Comparison of ENCODE assay signal across 16 mouse cellular contexts in genomic region chr7:129965281-129966051, GRCm38 (mm10).
DNase-seq lines count a peak whose midpoint lies in the region; ATAC-seq and TF ChIP-seq lines count a peak whose summit lies in the region.
"Had no signal": no experiment of that assay in that cellular context is flagged by ENCODE, and none has a peak within 500 bp of the region (broad histone marks: within the 10 kb centered on the region; RNA-seq: fewer than 3 reads in every experiment).

No protein-coding gene starts in this region.

- H3K27ac ChIP-seq in lung, embryonic 15.5 days: no peak overlapping the region
- peak overlapping the region; percentile 46; the same call in 1 of the 2 replicates for H3K27ac ChIP-seq in embryonic facial prominence, embryonic 12.5 days
- no peak overlapping the region for H3K27ac ChIP-seq in forebrain, embryonic 13.5 days
- H3K27ac ChIP-seq: forebrain, embryonic 10.5 days; gastrocnemius, adult 2 months; heart, embryonic 15.5 days; hindbrain, embryonic 15.5 days; kidney, postnatal 0 days had no signal

- no peak overlapping the region for H3K4me3 ChIP-seq in lung, embryonic 15.5 days
- no peak overlapping the region for H3K4me3 ChIP-seq in lung, adult 2 months (replicated peaks; ENCODE audit: extremely low read depth, low read depth, low read length)
- no peak overlapping the region for H3K4me3 ChIP-seq in embryonic facial prominence, embryonic 12.5 days
- H3K4me3 ChIP-seq in forebrain, embryonic 13.5 days: no peak overlapping the region
- H3K4me3 ChIP-seq: forebrain, embryonic 10.5 days; gastrocnemius, adult 2 months; heart, embryonic 15.5 days; hindbrain, embryonic 15.5 days had no signal

- H3K4me2 ChIP-seq in lung, embryonic 15.5 days: no peak overlapping the region
- H3K4me2 ChIP-seq in embryonic facial prominence, embryonic 12.5 days (replicated peaks): no peak overlapping the region
- H3K4me2 ChIP-seq in forebrain, embryonic 13.5 days: no peak overlapping the region
- H3K4me2 ChIP-seq: heart, embryonic 15.5 days; hindbrain, embryonic 15.5 days; lung, embryonic 14.5 days had no signal

- H3K27me3 ChIP-seq in lung, embryonic 15.5 days: no peaks in the 10 kb centered on the region
- no peaks in the 10 kb centered on the region for H3K27me3 ChIP-seq in embryonic facial prominence, embryonic 12.5 days
- no peaks in the 10 kb centered on the region for H3K27me3 ChIP-seq in forebrain, embryonic 13.5 days
- H3K27me3 ChIP-seq: heart, embryonic 15.5 days; hindbrain, embryonic 15.5 days had no signal

- no peaks in the 10 kb centered on the region for H3K36me3 ChIP-seq in lung, embryonic 15.5 days
- H3K36me3 ChIP-seq in embryonic facial prominence, embryonic 12.5 days: no peaks in the 10 kb centered on the region
- no peaks in the 10 kb centered on the region for H3K36me3 ChIP-seq in forebrain, embryonic 13.5 days (ENCODE audit: poor library complexity, severe bottlenecking)
- H3K36me3 ChIP-seq: forebrain, embryonic 10.5 days; heart, embryonic 15.5 days; hindbrain, embryonic 15.5 days had no signal

- 0 out of 2 replicates have a peak, but pooled peaks have one; percentile 48 for ATAC-seq in lung, embryonic 15.5 days (ENCODE audit: borderline replicate concordance, extremely low read depth, low FRiP score, low TSS enrichment)
- ATAC-seq in embryonic facial prominence, embryonic 12.5 days (ENCODE audit: insufficient number of reproducible peaks, insufficient read depth, low FRiP score, low TSS enrichment): no peak
- ATAC-seq in forebrain, embryonic 13.5 days: no peak
- ATAC-seq: midbrain, embryonic 16.5 days had no signal

- peak; percentile 44 for DNase-seq in adrenal gland, adult 2 months
- no peak for DNase-seq in adrenal gland, postnatal 4 days (ENCODE audit: low spot score in 2 of 2)
- DNase-seq in lung, adult 2 months: no peak
- peak; percentile 13 for DNase-seq in lung, postnatal 10 days
- DNase-seq in urinary bladder, postnatal 10 days (ENCODE audit: low spot score): no peak
- DNase-seq: gastrocnemius, adult 2 months; lung, embryonic 14.5 days; right cerebral cortex, postnatal 25 days had no signal

- WGBS in lung, embryonic 15.5 days: 70% methylated on average over 9 of the region's 9 CpGs
- 64% methylated on average over 9 of the region's 9 CpGs for WGBS in lung, adult 2 months
- WGBS in embryonic facial prominence, embryonic 12.5 days: 69% methylated on average over 9 of the region's 9 CpGs
- 86% methylated on average over 9 of the region's 9 CpGs for WGBS in forebrain, embryonic 13.5 days

- H3K9ac ChIP-seq in lung, embryonic 15.5 days: no peak overlapping the region
- H3K9ac ChIP-seq in embryonic facial prominence, embryonic 12.5 days: no peak overlapping the region
- H3K9ac ChIP-seq in forebrain, embryonic 13.5 days: no peak overlapping the region
- H3K9ac ChIP-seq: heart, embryonic 15.5 days; hindbrain, embryonic 15.5 days; lung, embryonic 14.5 days had no signal

- no peak for TF ChIP-seq POLR2A in lung, adult 2 months (IDR thresholded peaks at IDR 0.05; ENCODE audit: borderline replicate concordance, extremely low read depth, low read depth, low read length)

- peaks cover 38% of the 10 kb centered on the region for H3K4me1 ChIP-seq in lung, embryonic 15.5 days
- 0 out of 2 replicates have a peak, but pooled peaks cover 2% of the 10 kb centered on the region for H3K4me1 ChIP-seq in lung, adult 2 months (ENCODE audit: control insufficient read depth, insufficient read depth, low read length)
- peaks cover 26% of the 10 kb centered on the region for H3K4me1 ChIP-seq in embryonic facial prominence, embryonic 12.5 days
- H3K4me1 ChIP-seq in forebrain, embryonic 13.5 days: peaks cover 13% of the 10 kb centered on the region

- TF ChIP-seq CTCF in lung, adult 2 months (IDR thresholded peaks at IDR 0.05; ENCODE audit: insufficient read depth, low read length): no peak

- H3K9me3 ChIP-seq in lung, embryonic 15.5 days: no peaks in the 10 kb centered on the region
- no peaks in the 10 kb centered on the region for H3K9me3 ChIP-seq in embryonic facial prominence, embryonic 12.5 days
- H3K9me3 ChIP-seq in forebrain, embryonic 13.5 days (replicated peaks): no peaks in the 10 kb centered on the region
- H3K9me3 ChIP-seq: forebrain, embryonic 10.5 days; heart, embryonic 15.5 days; hindbrain, embryonic 15.5 days had no signal

Comparison
In these comparisons a context has a peak if more than half of its experiments do, and no peak if none do; other contexts are left out.
1. DNase-seq: peak in adrenal gland, adult 2 months (single experiment) and lung, postnatal 10 days (single experiment); none in adrenal gland, postnatal 4 days (0 of 2), lung, adult 2 months (single experiment) and urinary bladder, postnatal 10 days (single experiment).